Mouse (Mus musculus): ENCODE measurements around the gene Ccdc157.
A peak's percentile ranks its signal among the peaks of the same experiment; 100 is the strongest.

Gene Ccdc157

GRCm38 (mm10) chr11:4183511-4183910, 23.4 kb upstream of the Ccdc157 start:
- DNase-seq (ENCODE audit: low spot score), result no peak

GRCm38 (mm10) chr11:4182061-4182460, 22.0 kb upstream of the Ccdc157 start:
- no peak for DNase-seq (ENCODE audit: low spot score)

GRCm38 (mm10) chr11:4177716-4178115, 17.6 kb upstream of the Ccdc157 start:
- DNase-seq (ENCODE audit: low spot score), result no peak

DNA sequence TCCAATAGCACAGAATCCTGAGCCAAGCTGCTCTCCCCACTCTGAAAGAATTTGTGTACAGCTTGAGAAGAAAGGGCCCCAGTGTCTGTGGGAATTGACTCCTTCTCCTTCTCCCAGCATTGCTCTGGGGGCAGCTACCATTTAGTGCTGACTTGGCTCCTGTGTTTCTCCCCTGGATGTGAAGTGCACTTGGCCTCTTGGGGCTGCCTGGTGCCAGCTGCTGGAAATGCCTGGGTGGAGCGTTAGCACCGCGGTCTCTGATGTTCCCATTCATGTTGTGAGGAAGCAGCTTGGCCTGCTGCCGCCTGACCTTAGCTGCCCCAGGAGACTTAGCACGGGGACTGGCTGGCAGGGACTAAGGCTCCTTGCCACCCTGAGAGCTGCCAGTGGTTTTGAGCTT, 14.5 kb upstream of the Ccdc157 start:
- peak; percentile 66 for DNase-seq (ENCODE audit: low spot score)

GRCm38 (mm10) chr11:4166467-4167090, 6.5 kb upstream of the Ccdc157 start:
- no peak for DNase-seq (ENCODE audit: low spot score)

- DNase-seq (ENCODE audit: low spot score), result no peak
Measured at GRCm38 (mm10) chr11:4164701-4165100, 4.6 kb upstream of the Ccdc157 start.

GRCm38 (mm10) chr11:4160758-4161480, 826 bp upstream of the Ccdc157 start:
- DNase-seq (ENCODE audit: low spot score), result no peak

GRCm38 (mm10) chr11:4158676-4159075, 1.4 kb downstream of the Ccdc157 start:
- DNase-seq (ENCODE audit: low spot score), result no peak

- no peak for DNase-seq (ENCODE audit: low spot score)
Measured at GRCm38 (mm10) chr11:4155641-4156040, 4.5 kb downstream of the Ccdc157 start.

DNA sequence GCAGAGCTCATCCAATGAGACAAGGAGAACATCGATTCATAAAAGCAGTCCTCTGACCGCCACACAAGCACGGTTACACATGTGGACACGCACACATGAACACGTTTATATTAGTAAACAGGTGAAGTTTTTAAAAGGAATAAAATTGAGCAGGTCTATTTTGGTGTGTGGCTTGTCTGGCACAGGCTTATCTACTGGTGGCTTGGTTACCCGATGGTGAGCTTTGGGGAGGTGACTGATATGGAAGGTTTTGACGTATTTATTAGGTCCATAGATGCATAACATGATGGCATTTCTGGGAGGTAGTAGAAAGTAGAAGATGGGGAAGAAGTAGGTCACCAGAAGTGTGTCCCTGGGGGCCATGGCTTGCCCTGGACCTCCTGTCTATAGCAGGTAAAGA, 6.4 kb downstream of the Ccdc157 start:
- no peak for DNase-seq (ENCODE audit: low spot score)

GRCm38 (mm10) chr11:4149886-4150285, 10.2 kb downstream of the Ccdc157 start:
- no peak for DNase-seq (ENCODE audit: low spot score)

- DNase-seq (ENCODE audit: low spot score), result no peak
Measured at GRCm38 (mm10) chr11:4148536-4149156, 11.4 kb downstream of the Ccdc157 start.

DNA sequence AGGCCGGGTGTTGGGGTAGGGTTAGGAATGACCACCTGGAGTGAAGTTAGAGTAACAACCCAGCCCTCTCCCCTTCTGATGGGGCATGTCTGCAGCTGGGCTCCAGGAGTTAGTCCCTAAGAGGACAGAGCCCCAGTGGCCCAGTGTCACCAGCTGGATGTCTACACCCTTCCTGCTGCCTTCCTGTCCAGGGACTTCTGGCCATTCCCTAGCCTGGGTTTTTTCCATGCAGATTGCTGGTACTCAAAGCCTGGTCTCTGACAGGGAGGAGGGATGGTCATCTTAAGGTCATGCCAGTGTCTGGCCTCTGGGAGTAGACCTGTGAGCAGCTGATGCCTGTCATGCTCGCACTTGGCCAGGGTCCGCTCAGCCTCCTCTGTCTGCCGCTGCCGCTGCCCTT, 12.0 kb downstream of the Ccdc157 start:
- DNase-seq (ENCODE audit: low spot score), result no peak

- no peak for DNase-seq (ENCODE audit: low spot score)
Measured at GRCm38 (mm10) chr11:4147098-4147497, 13.0 kb downstream of the Ccdc157 start.

GRCm38 (mm10) chr11:4146381-4146780, 13.7 kb downstream of the Ccdc157 start:
- no peak for DNase-seq (ENCODE audit: low spot score)

DNA sequence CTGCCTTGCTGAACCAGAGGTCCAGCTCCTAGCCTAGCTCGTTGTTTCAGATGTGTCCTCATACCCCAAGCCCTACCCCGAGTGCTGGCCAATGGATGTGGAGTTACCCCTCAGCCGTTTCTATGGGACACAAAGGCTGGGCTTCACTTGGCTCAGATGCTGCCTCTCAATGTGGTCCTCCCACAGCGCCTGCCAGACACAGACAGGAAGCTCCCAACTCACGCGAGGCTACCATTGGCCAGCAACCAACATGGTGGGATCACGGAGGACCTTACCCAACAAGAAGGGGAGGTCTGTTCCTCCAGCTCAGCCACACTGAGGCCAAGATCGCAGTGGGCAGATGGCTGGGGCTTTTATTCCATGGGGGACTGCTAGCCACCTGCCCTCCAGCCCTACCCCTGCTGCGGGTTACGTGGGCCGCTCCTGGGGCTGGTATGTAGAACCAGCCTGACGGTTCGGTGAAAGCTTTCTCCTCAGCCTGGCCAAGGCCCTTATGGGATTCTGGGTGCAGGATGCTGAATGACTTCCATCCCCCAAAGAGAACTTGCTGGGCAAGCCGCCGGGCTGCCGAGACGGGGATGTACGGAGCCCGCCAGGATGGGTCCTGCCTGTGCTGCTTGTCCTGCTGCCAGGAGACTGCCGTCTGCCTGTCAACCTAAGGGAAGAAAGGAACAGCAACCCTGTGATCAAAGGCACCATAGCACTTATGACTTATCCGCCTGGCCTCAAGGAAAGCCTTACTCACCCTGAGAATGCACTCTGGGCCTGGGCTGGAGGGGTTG, 16.6 kb downstream of the Ccdc157 start:
- DNase-seq (ENCODE audit: low spot score), result no peak

DNA sequence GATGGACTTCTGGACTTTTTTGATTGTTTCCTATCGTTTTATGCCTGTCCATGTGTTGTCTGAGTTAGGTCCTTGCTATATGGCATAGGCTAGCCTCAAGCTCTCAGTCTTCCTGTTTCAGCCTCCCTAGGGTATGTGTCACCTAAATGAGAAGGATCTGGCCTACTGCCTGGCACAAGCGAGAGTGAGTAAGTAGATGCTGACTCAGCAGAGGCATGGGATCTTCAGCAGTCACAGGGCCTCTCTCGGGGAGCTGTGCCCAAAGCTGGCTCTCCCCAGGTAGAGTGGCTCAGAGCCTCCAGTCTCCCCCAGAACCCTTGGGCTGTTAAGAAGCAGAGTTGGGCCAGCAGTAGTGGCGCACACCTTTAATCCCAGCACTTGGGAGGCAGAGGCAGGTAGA, 17.7 kb downstream of the Ccdc157 start:
- DNase-seq (ENCODE audit: low spot score), result no peak

DNA sequence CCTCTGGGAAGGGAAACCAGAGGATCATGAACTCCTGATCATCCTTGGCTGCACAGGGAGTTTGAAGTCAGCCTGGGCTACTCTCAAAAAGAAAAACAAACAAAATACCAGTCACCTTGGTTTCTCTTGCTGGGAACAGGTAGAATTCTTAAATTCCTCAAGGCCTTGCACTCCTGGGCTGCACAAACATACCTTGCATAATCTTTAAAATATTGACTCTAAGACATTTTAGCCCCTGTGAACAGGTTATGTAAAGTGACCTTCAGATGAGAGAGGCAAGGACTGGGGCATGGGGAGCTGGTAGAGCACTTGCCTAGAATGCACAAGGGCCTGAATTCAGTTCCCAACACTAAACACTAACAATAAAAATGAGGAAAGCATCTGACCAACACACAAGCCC, 18.6 kb downstream of the Ccdc157 start:
- DNase-seq (ENCODE audit: low spot score), result no peak

DNA sequence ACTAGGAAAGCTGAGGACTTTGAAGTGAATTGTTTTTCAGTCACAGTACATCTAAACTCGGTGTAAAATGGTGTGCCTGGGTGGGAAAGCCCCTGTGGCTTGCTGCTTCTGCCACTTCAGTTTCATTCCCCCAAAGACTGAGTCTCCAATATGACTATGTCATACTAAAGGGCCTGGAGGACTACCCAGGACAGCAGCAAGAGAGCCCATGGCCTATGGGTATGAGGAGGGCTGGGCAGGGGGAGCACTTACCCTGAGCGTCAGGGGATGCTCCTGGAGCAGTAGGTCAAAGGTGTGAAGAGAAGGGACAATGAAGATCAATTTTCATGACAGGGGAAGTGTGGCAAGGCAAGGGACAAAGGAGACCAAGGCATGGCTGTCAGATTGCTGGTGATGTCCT, 21.1 kb downstream of the Ccdc157 start:
- DNase-seq (ENCODE audit: low spot score), result no peak

DNA sequence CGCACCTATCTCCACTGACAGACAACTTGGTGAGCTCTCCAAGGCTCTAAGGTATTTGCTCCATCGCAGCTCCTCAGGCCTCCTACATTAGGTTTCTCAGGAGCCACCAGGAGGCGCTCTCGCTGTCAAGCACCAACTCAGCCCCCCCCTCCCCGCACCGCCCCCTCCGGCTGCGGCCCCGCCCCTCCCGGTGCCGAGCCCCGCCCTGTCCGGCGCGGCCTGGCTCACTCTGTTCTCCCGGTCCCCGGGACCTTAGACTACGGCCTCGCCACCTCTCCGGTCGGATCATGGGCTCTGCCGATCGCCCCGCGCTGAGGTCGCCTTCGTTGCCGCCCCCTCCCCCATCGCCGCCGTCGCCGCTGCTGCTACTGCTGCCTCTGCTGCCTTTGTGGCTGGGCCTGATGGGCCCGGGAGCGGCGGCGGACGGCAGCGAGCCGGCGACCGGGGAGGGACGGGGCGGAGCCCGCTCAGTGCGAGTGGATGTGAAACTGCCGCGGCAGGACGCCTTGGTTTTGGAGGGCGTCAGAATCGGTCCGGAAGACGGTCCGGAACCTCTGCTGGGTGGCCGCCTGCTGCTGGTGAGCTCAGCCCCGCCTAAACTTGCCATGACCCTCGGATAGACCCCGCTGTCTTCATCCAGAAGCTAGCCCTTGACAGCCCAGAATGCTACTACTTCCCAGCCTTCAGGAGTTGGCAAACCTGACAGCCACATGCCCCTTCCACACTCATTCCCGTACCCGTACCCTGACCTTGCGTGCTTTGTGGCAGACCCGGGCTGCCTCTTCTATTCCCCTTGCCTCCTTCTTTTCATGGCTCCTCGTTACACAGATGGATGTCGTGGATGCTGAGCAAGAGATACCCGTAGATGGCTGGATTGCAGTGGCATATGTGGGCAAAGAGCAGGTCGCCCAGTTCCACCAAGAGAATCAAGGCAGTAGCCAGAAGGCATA, 24.8 kb downstream of the Ccdc157 start, which contains the start of gene Rnf215:
TSS of gene Rnf215 (plus strand) at position 217 of the 950 bp plus-strand sequence.
- DNase-seq (ENCODE audit: low spot score), result peak; percentile 86

DNA sequence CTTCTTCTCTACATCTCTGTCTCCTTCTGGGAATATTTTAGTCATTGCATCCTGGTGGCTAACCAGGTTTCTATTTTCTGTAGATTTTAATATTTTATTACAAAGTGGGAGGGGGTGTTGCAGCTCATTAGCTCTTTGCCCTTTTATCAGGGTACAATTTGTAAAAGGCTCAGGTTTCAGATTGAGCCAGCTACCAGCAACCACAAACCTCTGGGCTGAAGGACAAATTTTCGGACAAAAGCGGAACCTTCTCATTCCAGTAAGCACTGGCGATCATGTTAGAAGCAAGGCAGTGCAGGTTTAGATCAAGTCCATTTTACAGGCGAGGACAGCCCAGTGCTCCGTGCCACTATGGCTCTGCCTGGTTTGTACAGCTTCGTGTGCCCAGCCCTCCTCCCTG, 25.7 kb downstream of the Ccdc157 start:
- no peak for DNase-seq (ENCODE audit: low spot score)

Data from layer of hippocampus, adult 11-12 months (tissue).